11 mouse cellular contexts compared by ENCODE assay signal in genomic region chr8:80908262-80908907, GRCm38 (mm10). TPM values are rescaled to one million over a fixed set of nuclear protein-coding genes. Genes with fewer than 3 reads are reported as not detected.
A peak's percentile ranks its signal among the peaks of the same experiment; 100 is the strongest.
DNase-seq lines count a peak whose midpoint lies in the region; ATAC-seq and TF ChIP-seq lines count a peak whose summit lies in the region.
"Had no signal": no experiment of that assay in that cellular context is flagged by ENCODE, and none has a peak within 500 bp of the region (broad histone marks: within the 10 kb centered on the region; RNA-seq: fewer than 3 reads in every experiment).

No protein-coding gene starts in this region.

- TF ChIP-seq CTCF in lung, embryonic 14.5 days (IDR thresholded peaks at IDR 0.05; ENCODE audit: low read depth), result no peak
- TF ChIP-seq CTCF in lung, adult 2 months (IDR thresholded peaks at IDR 0.05; ENCODE audit: insufficient read depth, low read length), result no peak

- no peak for TF ChIP-seq POLR2A in lung, adult 2 months (IDR thresholded peaks at IDR 0.05; ENCODE audit: borderline replicate concordance, extremely low read depth, low read depth, low read length)

- no peak overlapping the region for H3K4me2 ChIP-seq in lung, embryonic 14.5 days
- H3K4me2 ChIP-seq in stomach, embryonic 16.5 days (ENCODE audit: low read depth, low read length), result no peak overlapping the region
- H3K4me2 ChIP-seq in midbrain, embryonic 15.5 days, result no peak overlapping the region
- H3K4me2 ChIP-seq: liver, embryonic 15.5 days had no signal

- peak overlapping the region; percentile 6; the same call in 1 of the 2 replicates for H3K27ac ChIP-seq in lung, embryonic 14.5 days (ENCODE audit: low read depth)
- no peak overlapping the region for H3K27ac ChIP-seq in stomach, embryonic 16.5 days (ENCODE audit: low read length)
- H3K27ac ChIP-seq in midbrain, embryonic 15.5 days, result no peak overlapping the region
- H3K27ac ChIP-seq: liver, embryonic 15.5 days had no signal

- H3K36me3 ChIP-seq in lung, embryonic 14.5 days (ENCODE audit: insufficient read depth), result no peaks in the 10 kb centered on the region
- H3K36me3 ChIP-seq in stomach, embryonic 16.5 days (ENCODE audit: control insufficient read depth, insufficient read depth, low read length), result no peaks in the 10 kb centered on the region
- no peaks in the 10 kb centered on the region for H3K36me3 ChIP-seq in midbrain, embryonic 15.5 days (replicated peaks)
- H3K36me3 ChIP-seq: liver, embryonic 15.5 days had no signal

- H3K9ac ChIP-seq in lung, embryonic 14.5 days, result no peak overlapping the region
- H3K9ac ChIP-seq in stomach, embryonic 16.5 days (ENCODE audit: low read length), result no peak overlapping the region
- H3K9ac ChIP-seq in midbrain, embryonic 15.5 days, result no peak overlapping the region
- H3K9ac ChIP-seq: liver, embryonic 15.5 days had no signal

- H3K4me3 ChIP-seq in lung, embryonic 14.5 days (ENCODE audit: low read depth, low read length), result no peak overlapping the region
- no peak overlapping the region for H3K4me3 ChIP-seq in lung, adult 2 months (replicated peaks; ENCODE audit: extremely low read depth, low read depth, low read length)
- no peak overlapping the region for H3K4me3 ChIP-seq in stomach, embryonic 16.5 days (replicated peaks; ENCODE audit: low read length)
- H3K4me3 ChIP-seq in midbrain, embryonic 15.5 days, result no peak overlapping the region
- H3K4me3 ChIP-seq: liver, embryonic 15.5 days had no signal

- DNase-seq in adrenal gland, postnatal 14 days, result peak; percentile 31
- DNase-seq in adrenal gland, adult 8-10 months, result no peak
- peak; percentile 84 for DNase-seq in lung, embryonic 14.5 days
- no peak for DNase-seq in lung, adult 2 months
- DNase-seq in kidney, postnatal 10 days, result peak; percentile 62
- DNase-seq in thymus, postnatal 0 days (ENCODE audit: low spot score), result no peak
- DNase-seq: layer of hippocampus, adult 9-11 months had no signal

- no peaks in the 10 kb centered on the region for H3K27me3 ChIP-seq in lung, embryonic 14.5 days (ENCODE audit: insufficient read depth, low read length)
- no peaks in the 10 kb centered on the region for H3K27me3 ChIP-seq in stomach, embryonic 16.5 days (ENCODE audit: control insufficient read depth, insufficient read depth, low read length)
- no peaks in the 10 kb centered on the region for H3K27me3 ChIP-seq in midbrain, embryonic 15.5 days (replicated peaks)
- H3K27me3 ChIP-seq: liver, embryonic 15.5 days had no signal

- ATAC-seq in lung, embryonic 14.5 days (ENCODE audit: insufficient read depth), result peak; percentile 35; the same call in 1 of the 2 replicates
- ATAC-seq in stomach, embryonic 16.5 days (ENCODE audit: insufficient read depth, low FRiP score), result peak; percentile 23; the same call in 1 of the 2 replicates
- no peak for ATAC-seq in midbrain, embryonic 15.5 days (replicated peaks)

- 22% methylated on average over 6 of the region's 6 CpGs for WGBS in lung, embryonic 14.5 days
- 34% methylated on average over 6 of the region's 6 CpGs for WGBS in lung, adult 2 months
- 35% methylated on average over 6 of the region's 6 CpGs for WGBS in stomach, embryonic 16.5 days
- WGBS in midbrain, embryonic 15.5 days, result 64% methylated on average over 6 of the region's 6 CpGs

- peaks cover 6% of the 10 kb centered on the region for H3K4me1 ChIP-seq in lung, embryonic 14.5 days (ENCODE audit: insufficient read depth)
- peaks cover 3% of the 10 kb centered on the region for H3K4me1 ChIP-seq in lung, adult 2 months (ENCODE audit: control insufficient read depth, insufficient read depth, low read length)
- peaks cover 15% of the 10 kb centered on the region for H3K4me1 ChIP-seq in stomach, embryonic 16.5 days (ENCODE audit: control insufficient read depth, insufficient read depth, low read length)
- no peaks in the 10 kb centered on the region for H3K4me1 ChIP-seq in midbrain, embryonic 15.5 days
- H3K4me1 ChIP-seq: liver, embryonic 15.5 days had no signal

- no peaks in the 10 kb centered on the region for H3K9me3 ChIP-seq in lung, embryonic 14.5 days (ENCODE audit: low read depth, low read length)
- H3K9me3 ChIP-seq in stomach, embryonic 16.5 days (replicated peaks; ENCODE audit: control insufficient read depth, low read length), result no peaks in the 10 kb centered on the region
- H3K9me3 ChIP-seq in midbrain, embryonic 15.5 days, result no peaks in the 10 kb centered on the region
- H3K9me3 ChIP-seq: liver, embryonic 15.5 days had no signal

RNA-seq across cellular contexts. Expression of gene Gab1, which starts 28.1 kb away (rescaled TPM):
- total RNA-seq in adrenal gland, postnatal 14 days (2021), result 18.0 and 20.1 TPM in 2 replicates
- 10 to 100 TPM; 20.6 to 28.4 (median 22.0) TPM for total RNA-seq in adrenal gland, adult 8-10 months (2022)
- polyA plus RNA-seq in lung, embryonic 14.5 days (2014; fragmentation: Nextera tagmentation; extraction: Ambion mirVana), result 36.2 and 37.8 TPM in 2 replicates
- polyA plus RNA-seq in lung, adult 2 months (2012; rRNA removed), result 36.2 and 49.5 TPM in 2 replicates
- 13.6 and 14.6 TPM in 2 replicates for polyA plus RNA-seq in stomach, embryonic 16.5 days (2015; fragmentation: Nextera tagmentation; extraction: Ambion mirVana)
- 4.2 and 4.3 TPM in 2 replicates for polyA plus RNA-seq in thymus, postnatal 0 days (2015; fragmentation: Nextera tagmentation; extraction: Ambion mirVana)
- polyA plus RNA-seq in midbrain, embryonic 15.5 days (2015; fragmentation: Nextera tagmentation; extraction: Ambion mirVana), result 8.6 and 9.3 TPM in 2 replicates
- total RNA-seq: monocyte, adult 5-6 weeks had no signal

Comparison
In these comparisons a context has a peak if more than half of its experiments do, and no peak if none do; other contexts are left out.
1. DNase-seq: peak in adrenal gland, postnatal 14 days (single experiment), lung, embryonic 14.5 days (single experiment) and kidney, postnatal 10 days (single experiment); none in adrenal gland, adult 8-10 months (single experiment), lung, adult 2 months (single experiment) and thymus, postnatal 0 days (single experiment).